Mouse (Mus musculus) midbrain, embryonic 14.5 days (tissue): ENCODE results near the gene Bves. TPM values are rescaled to one million over a fixed set of nuclear protein-coding genes. Genes with fewer than 3 reads are reported as not detected.

Experiments
- ATAC-seq: fragments of 200-750 bp; cut with Nextera tagmentation; 2 replicates; pipeline ENCODE4 v1.8.0; 2017; ENCODE audit warnings: moderate number of reproducible peaks, moderate library complexity; ENCODE audit not compliant: low FRiP score, low TSS enrichment
- DNase-seq: peaks from one replicate; pipeline ENCODE4 v3.0.0-alpha.2; 2015
- H3K27ac ChIP-seq: fragments of 300-500 bp; sonication (generic); replicated peaks from 2 replicates; pipeline ENCODE4 v1.5.1; 2014; ENCODE audit warnings: mild to moderate bottlenecking, low read depth, low read length, moderate library complexity
- H3K27me3 ChIP-seq: fragments of 300-500 bp; sonication (generic); 2 replicates; pipeline ENCODE4 v1.6.1; 2014; ENCODE audit warnings: low read length, control low read depth, mixed read lengths; ENCODE audit not compliant: control insufficient read depth, insufficient read depth
- H3K36me3 ChIP-seq: fragments of 300-500 bp; sonication (generic); 2 replicates; pipeline ENCODE4 v1.6.1; 2014; ENCODE audit warnings: low read length, control low read depth; ENCODE audit not compliant: control insufficient read depth, insufficient read depth
- H3K4me1 ChIP-seq: fragments of 300-500 bp; sonication (generic); 2 replicates; pipeline ENCODE4 v1.6.1; 2014; ENCODE audit warnings: mild to moderate bottlenecking, antibody characterized with exemption, low read length, control low read depth; ENCODE audit not compliant: control insufficient read depth, insufficient read depth
- H3K4me2 ChIP-seq: fragments of 300-500 bp; sonication (generic); 2 replicates; pipeline ENCODE4 v1.6.1; 2014; ENCODE audit warnings: mild to moderate bottlenecking, low read length, moderate library complexity
- H3K4me3 ChIP-seq: fragments of 300-500 bp; sonication (generic); replicated peaks from 2 replicates; pipeline ENCODE4 v1.5.1; 2014; ENCODE audit warnings: low read depth, low read length
- H3K9ac ChIP-seq: fragments of 300-500 bp; sonication (generic); replicated peaks from 2 replicates; pipeline ENCODE4 v1.6.1; 2014; ENCODE audit warnings: mild to moderate bottlenecking, low read length, moderate library complexity
- H3K9me3 ChIP-seq: fragments of 300-500 bp; sonication (generic); 2 replicates; pipeline ENCODE4 v1.6.1; 2016; ENCODE audit warnings: low read length, control low read depth, mixed read lengths; ENCODE audit not compliant: control insufficient read depth
- WGBS: fragments of 180-500 bp; shearing (Covaris S2); extraction: QIAGEN DNeasy Blood & Tissue Kit; methylation state at CpG from one replicate; pipeline ENCODE4 v1.1.7; 2014; 5-methylcytosine and 5-hydroxymethylcytosine counted together
- polyA plus RNA-seq: library from polyadenylated mRNA; unstranded; fragments of >200 nt; fragmentation: Nextera tagmentation; extraction: Ambion mirVana; gene quantifications from 2 replicates; pipeline ENCODE4 v1.2.1, GENCODE M21; 2014

Bves gene
- polyA plus RNA-seq, 1 experiment from 2014 or later: 2.1 TPM

DNA sequence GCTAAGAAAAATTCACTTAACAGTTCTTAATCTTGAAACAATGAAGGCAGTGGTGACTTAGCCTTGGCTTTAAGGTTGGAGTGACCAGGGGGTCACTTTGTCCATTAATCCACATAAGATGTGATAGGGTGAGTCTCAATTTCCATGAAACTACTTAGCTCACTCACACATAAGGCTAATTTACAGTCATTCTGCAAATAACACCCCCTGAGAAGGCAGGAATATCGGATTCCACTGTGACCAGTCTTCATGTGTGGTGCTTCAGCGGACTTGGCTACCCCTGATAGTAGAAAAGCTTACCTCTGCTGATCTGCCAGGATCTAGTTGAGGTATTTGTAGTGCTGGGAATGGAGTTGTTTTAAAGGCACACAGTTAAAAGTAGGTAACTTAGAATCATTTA is 35.0 kb downstream of the Bves start:
- 91% methylated on average over 2 of the region's 2 CpGs for WGBS
- H3K4me1 ChIP-seq: no peaks in the 10 kb centered on the region
- ATAC-seq: no peak

DNA sequence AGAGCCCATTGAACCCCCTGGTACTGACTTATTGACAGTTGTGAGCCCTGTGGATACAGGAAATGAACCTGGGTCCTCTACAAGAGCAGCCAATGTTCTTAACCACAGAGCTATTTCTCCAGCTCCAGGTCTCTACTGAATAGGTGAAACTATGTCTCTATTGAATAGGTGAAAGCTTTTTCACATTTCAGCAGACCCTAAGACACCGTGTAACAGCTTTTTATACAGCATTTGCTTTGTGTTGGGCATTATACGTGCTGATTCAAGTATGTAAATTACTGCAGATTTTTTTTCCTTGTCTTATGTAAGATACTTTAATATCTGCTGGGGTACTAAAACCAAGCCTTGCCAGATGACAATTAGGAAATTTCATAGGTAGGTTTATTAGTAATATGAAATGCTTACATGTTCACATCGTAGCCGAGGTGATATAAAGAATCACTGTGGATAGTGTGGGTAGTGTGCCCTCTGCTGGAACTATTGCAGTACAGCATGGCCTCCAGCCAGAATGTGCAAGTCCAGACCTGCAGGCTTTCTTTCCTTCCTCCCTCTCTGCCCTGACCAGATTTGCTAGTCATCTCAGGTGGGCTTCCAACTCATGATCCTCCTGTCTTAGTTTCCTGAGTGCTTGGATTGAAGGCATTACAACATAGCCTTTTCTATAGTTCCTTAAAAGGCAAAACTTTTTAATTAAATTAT is 37.6 kb downstream of the Bves start:
- H3K9ac ChIP-seq: no peak overlapping the region
- H3K4me3 ChIP-seq: no peak overlapping the region
- H3K9me3 ChIP-seq: no peaks in the 10 kb centered on the region
- DNase-seq: peak; percentile 93
- 41% methylated on average over 4 of the region's 4 CpGs for WGBS
- peak; percentile 81 for ATAC-seq
- H3K27ac ChIP-seq: no peak overlapping the region
- no peak overlapping the region for H3K4me2 ChIP-seq
- H3K27me3 ChIP-seq: no peaks in the 10 kb centered on the region
- no peaks in the 10 kb centered on the region for H3K4me1 ChIP-seq
- no peaks in the 10 kb centered on the region for H3K36me3 ChIP-seq

More for the DNA sequence above, 35.0 kb downstream of the Bves start:
- Histone ChIP-seq H3K9ac (no peak overlapping the region), H3K9me3 (no peaks in the 10 kb centered on the region), H3K4me2 (no peak overlapping the region), H3K36me3 (no peaks in the 10 kb centered on the region), H3K27me3 (no peaks in the 10 kb centered on the region), H3K4me3 (no peak overlapping the region), H3K27ac (no peak overlapping the region)
- no peak for DNase-seq

DNA sequence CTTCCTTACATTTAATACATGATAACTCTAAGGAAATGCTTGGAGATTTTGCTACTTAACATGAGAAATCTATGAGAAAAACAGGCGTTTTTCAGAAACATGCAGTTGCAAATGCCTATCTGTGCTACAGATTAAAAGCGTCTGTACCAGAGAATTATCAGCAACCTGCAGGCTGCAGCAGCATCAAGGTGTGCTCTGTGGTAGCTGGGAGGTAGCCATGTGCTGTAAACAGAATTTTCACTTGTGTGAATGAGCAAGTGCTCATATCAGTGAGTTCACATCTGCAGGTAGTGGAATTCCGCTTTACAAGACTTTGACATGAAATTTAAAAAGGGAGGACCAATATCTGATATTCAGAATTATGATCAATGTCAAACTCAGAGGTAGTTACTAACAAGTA is 42.7 kb downstream of the Bves start:
- Histone ChIP-seq H3K36me3 (no peaks in the 10 kb centered on the region), H3K9me3 (no peaks in the 10 kb centered on the region), H3K9ac (no peak overlapping the region), H3K4me3 (no peak overlapping the region), H3K27ac (no peak overlapping the region), H3K4me1 (no peaks in the 10 kb centered on the region), H3K27me3 (no peaks in the 10 kb centered on the region), H3K4me2 (no peak overlapping the region)
- no peak for DNase-seq
- WGBS: 92% methylated on average over 3 of the region's 3 CpGs
- no peak for ATAC-seq

DNA sequence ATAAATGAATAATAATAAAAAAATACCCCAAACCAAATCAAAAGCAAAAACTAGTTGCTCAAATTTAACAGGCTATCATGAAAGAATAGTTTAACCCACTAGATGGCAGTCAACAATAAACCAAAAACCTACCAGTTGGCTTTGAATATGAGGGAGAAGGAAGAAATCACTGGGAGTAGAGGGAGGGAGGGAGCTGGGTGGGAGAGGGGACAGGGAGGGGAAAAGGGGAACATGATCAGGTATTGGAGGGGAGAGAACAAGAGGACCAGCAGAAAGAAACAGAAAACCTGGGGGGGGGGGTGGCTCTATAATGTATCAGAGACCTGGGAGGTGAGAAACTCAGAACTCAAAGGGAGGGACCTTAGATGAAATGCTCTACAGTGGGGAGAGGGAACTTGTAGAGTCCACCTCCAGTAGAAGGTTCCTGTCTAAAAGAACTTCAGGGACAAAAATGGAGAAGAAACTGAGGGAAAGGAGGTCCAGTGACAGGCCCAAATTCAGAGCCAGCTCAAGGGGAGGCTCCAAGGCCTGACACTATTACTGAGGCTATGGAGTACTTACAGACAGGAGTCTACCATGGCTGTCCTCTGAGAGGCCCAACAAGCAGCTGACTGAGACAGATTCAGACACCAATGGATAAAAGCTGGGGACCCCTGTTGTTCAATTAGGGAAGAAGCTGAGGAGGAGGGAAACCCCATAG is 46.5 kb downstream of the Bves start:
- Histone ChIP-seq H3K4me2 (no peak overlapping the region), H3K9me3 (no peaks in the 10 kb centered on the region), H3K27me3 (no peaks in the 10 kb centered on the region), H3K4me3 (no peak overlapping the region), H3K36me3 (no peaks in the 10 kb centered on the region), H3K27ac (no peak overlapping the region), H3K9ac (no peak overlapping the region), H3K4me1 (no peaks in the 10 kb centered on the region)
- ATAC-seq (peak; percentile 46; the same call in 1 of the 2 replicates), DNase-seq (peak; percentile 77)

DNA sequence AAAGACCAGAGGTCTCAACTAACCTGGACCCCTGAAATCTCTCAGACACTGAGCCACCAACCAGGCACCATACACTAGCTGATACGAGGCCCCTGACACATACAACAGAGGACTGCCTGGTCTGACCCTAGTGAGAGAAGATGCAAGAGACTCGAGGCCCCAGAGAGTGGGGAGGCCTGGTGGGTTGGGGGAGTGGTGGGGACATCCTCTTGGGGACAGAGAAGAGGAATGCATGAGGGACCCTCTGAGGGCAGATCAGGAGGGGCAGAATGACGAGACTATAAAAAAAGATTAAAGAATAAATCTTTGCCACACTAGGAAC is 47.0 kb downstream of the Bves start:
- no peaks in the 10 kb centered on the region for H3K27me3 ChIP-seq
- no peak overlapping the region for H3K4me3 ChIP-seq
- ATAC-seq: no peak
- no peak for DNase-seq
- H3K27ac ChIP-seq: no peak overlapping the region
- H3K4me2 ChIP-seq: no peak overlapping the region
- no peaks in the 10 kb centered on the region for H3K36me3 ChIP-seq
- H3K9ac ChIP-seq: no peak overlapping the region
- 56% methylated on average over 3 of the region's 3 CpGs for WGBS
- no peaks in the 10 kb centered on the region for H3K4me1 ChIP-seq
- H3K9me3 ChIP-seq: no peaks in the 10 kb centered on the region

GRCm38 (mm10) chr10:45398211-45398610 is 62.6 kb downstream of the Bves start:
- no peaks in the 10 kb centered on the region for H3K4me1 ChIP-seq
- no peak overlapping the region for H3K4me3 ChIP-seq
- no peak overlapping the region for H3K4me2 ChIP-seq
- WGBS: 80% methylated on average over 1 of the region's 1 CpGs
- no peak overlapping the region for H3K9ac ChIP-seq
- H3K36me3 ChIP-seq: no peaks in the 10 kb centered on the region
- no peaks in the 10 kb centered on the region for H3K27me3 ChIP-seq
- no peak overlapping the region for H3K27ac ChIP-seq
- ATAC-seq (no peak), DNase-seq (no peak)
- H3K9me3 ChIP-seq: no peaks in the 10 kb centered on the region

DNA sequence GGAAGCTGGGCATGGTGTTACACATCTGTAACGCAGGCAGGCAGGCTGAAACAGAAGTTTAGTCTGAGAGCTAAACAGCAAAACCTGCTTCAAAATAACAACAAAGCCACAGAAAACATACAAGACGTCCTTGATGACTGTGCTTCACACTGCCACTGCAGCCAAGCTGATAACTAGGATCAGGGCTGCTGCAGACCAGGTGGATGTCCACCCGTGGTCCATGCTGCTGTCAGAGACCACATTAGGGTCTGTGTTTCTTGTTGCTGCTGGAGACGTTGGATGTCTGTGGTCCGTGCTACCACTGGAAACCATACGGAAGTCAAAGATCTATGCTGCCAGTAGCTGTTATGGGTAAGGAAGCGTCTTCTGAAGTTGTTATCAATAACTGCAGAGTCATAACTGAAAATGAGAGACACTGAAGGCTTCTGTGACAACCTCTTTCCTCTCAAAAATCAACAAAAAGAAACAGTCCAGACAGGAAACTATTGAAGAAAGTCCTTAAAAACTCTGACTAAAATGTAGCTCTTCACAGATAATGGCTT is 64.2 kb downstream of the Bves start:
- Histone ChIP-seq H3K27ac (no peak overlapping the region), H3K27me3 (no peaks in the 10 kb centered on the region), H3K4me2 (no peak overlapping the region), H3K4me1 (no peaks in the 10 kb centered on the region), H3K9ac (no peak overlapping the region), H3K4me3 (no peak overlapping the region), H3K9me3 (no peaks in the 10 kb centered on the region), H3K36me3 (no peaks in the 10 kb centered on the region)
- 92% methylated on average over 7 of the region's 7 CpGs for WGBS
- DNase-seq (no peak), ATAC-seq (no peak)

GRCm38 (mm10) chr10:45410624-45411341 is 75.2 kb downstream of the Bves start:
- H3K27ac ChIP-seq: no peak overlapping the region
- H3K9ac ChIP-seq: no peak overlapping the region
- WGBS: 7% methylated on average over 10 of the region's 10 CpGs
- peak; percentile 82 for ATAC-seq
- H3K4me2 ChIP-seq: 0 out of 2 replicates have a peak overlapping the region, but pooled peaks have one; percentile 13
- no peaks in the 10 kb centered on the region for H3K36me3 ChIP-seq
- DNase-seq: peak; percentile 37
- no peaks in the 10 kb centered on the region for H3K27me3 ChIP-seq
- H3K4me3 ChIP-seq: no peak overlapping the region
- no peaks in the 10 kb centered on the region for H3K9me3 ChIP-seq
- 0 out of 2 replicates have a peak, but pooled peaks cover 3% of the 10 kb centered on the region for H3K4me1 ChIP-seq
